Mouse (Mus musculus) Patski (cell line): ENCODE data around the gene Polr1c. TPM values are rescaled to one million over a fixed set of nuclear protein-coding genes. Genes with fewer than 3 reads are reported as not detected.

Source experiments
- ATAC-seq: fragments of 100-300 bp; one replicate; pipeline ENCODE4 v1.8.0; 2021
- CTCF ChIA-PET: fragments of 350-600 bp; sonication (Branson Sonifier 250); formaldehyde crosslinking; loops from one replicate; lab custom pipeline; 2022; ENCODE audit warnings: inconsistent platforms; lab: Charles Lee
- POLR2A ChIA-PET: fragments of 350-600 bp; sonication (Branson Sonifier 250); formaldehyde crosslinking; loops from one replicate; lab custom pipeline; 2022; ENCODE audit warnings: antibody characterized with exemption, inconsistent platforms; lab: Charles Lee
- DNase-seq: peaks from one replicate; pipeline ENCODE4 v3.0.0-alpha.2; 2011; ENCODE audit warnings: low read depth, low spot score
- H3K27me3 ChIP-seq: fragments of 371-371 bp; one replicate; pipeline ENCODE4 v1.5.1; 2021
- CTCF ChIP-seq: fragments of 100-300 bp; IDR thresholded peaks from one replicate; pipeline ENCODE4 v1.5.1; 2021
- in situ Hi-C: fragments of 300-500 bp; cut with MboI; formaldehyde crosslinking; loops from 3 replicates; pipeline ENCODE4 v1.11.1; 2018; ENCODE audit warnings: low pct_unique_long_range_greater_than_20kb, mixed read lengths
- polyA plus RNA-seq: library from polyadenylated mRNA; unstranded; gene quantifications from one replicate; pipeline ENCODE4 v1.2.3, GENCODE M21; 2021

Polr1c gene
- polyA plus RNA-seq, 1 experiment from 2014 or later: 93.1 TPM

- in situ Hi-C loops: no loop called here
- DNase-seq: no peak
- ChIA-PET POLR2A (interaction anchor here (0.6 kb wide), 1 partner anchor 142 kb away, joined by 3 read pairs; no protein-coding TSS in a partner anchor), CTCF (no interaction called here)
- ATAC-seq: peak; percentile 20
- H3K27me3 ChIP-seq: no peaks in the 10 kb centered on the region
- no peak for TF ChIP-seq CTCF
These were observed 6.3 kb upstream of the Polr1c start for GRCm38 (mm10) chr17:46254106-46254505.

GRCm38 (mm10) chr17:46253452-46254084 is 5.7 kb upstream of the Polr1c start, which contains the start of gene Lrrc73:
TSS of gene Lrrc73 (plus strand) at chr17:46253531.
- CTCF ChIA-PET: interaction anchor here (2.4 to 3.3 kb wide), 2 partner anchors 12 to 21 kb away, joined by 5 to 14 read pairs; no protein-coding TSS in a partner anchor
- H3K27me3 ChIP-seq: no peaks in the 10 kb centered on the region
- POLR2A ChIA-PET: interaction anchor here (0.6 kb wide), 1 partner anchor 143 kb away, joined by 3 read pairs; no protein-coding TSS in a partner anchor
- ATAC-seq (peak; percentile 20), DNase-seq (no peak)
- in situ Hi-C loops: no loop called here
- TF ChIP-seq CTCF: no peak

- no peak for TF ChIP-seq CTCF
- ATAC-seq (no peak), DNase-seq (no peak)
- POLR2A ChIA-PET: interaction anchor here (0.6 kb wide), 1 partner anchor 643 kb away, joined by 3 read pairs; no protein-coding TSS in a partner anchor
- in situ Hi-C loops: no loop called here
- CTCF ChIA-PET: interaction anchor here (0.8 to 3.3 kb wide), 6 partner anchors 8 to 68 kb away, joined by 3 to 14 read pairs (median 4); no protein-coding TSS in a partner anchor
- H3K27me3 ChIP-seq: no peaks in the 10 kb centered on the region
These were observed 5.0 kb upstream of the Polr1c start for GRCm38 (mm10) chr17:46252571-46253451.

- in situ Hi-C loops: no loop called here
- CTCF ChIA-PET: interaction anchor here (2.4 to 3.3 kb wide), 2 partner anchors 15 to 23 kb away, joined by 5 to 14 read pairs; no protein-coding TSS in a partner anchor
- ATAC-seq: no peak
- TF ChIP-seq CTCF: no peak
- DNase-seq: no peak
- POLR2A ChIA-PET: interaction anchor here (0.6 to 1.0 kb wide), 2 partner anchors 10 to 31 kb away, joined by 3 read pairs; partner anchors contain the start of gene Tjap1
- H3K27me3 ChIP-seq: no peaks in the 10 kb centered on the region
These were observed 3.3 kb upstream of the Polr1c start for GRCm38 (mm10) chr17:46251174-46251573.

- no peak for TF ChIP-seq CTCF
- CTCF ChIA-PET: interaction anchor here (1.5 kb wide), 1 partner anchor 160 kb away, joined by 3 read pairs; no protein-coding TSS in a partner anchor
- in situ Hi-C loops: no loop called here
- DNase-seq: no peak
- H3K27me3 ChIP-seq: no peaks in the 10 kb centered on the region
- POLR2A ChIA-PET: no interaction called here
- ATAC-seq: peak; percentile 23
These were observed 302 bp upstream of the Polr1c start for GRCm38 (mm10) chr17:46248189-46248522.

GRCm38 (mm10) chr17:46244579-46244978 is 3.3 kb downstream of the Polr1c start:
- no peak for DNase-seq
- ChIA-PET POLR2A (interaction anchor here (1.1 kb wide), 1 partner anchor 32 kb away, joined by 13 read pairs; no protein-coding TSS in a partner anchor), CTCF (interaction anchor here (1.1 kb wide), 1 partner anchor 8 kb away, joined by 4 read pairs; no protein-coding TSS in a partner anchor)
- H3K27me3 ChIP-seq: no peaks in the 10 kb centered on the region
- no peak for TF ChIP-seq CTCF
- no peak for ATAC-seq
- in situ Hi-C loops: no loop called here

GRCm38 (mm10) chr17:46243624-46244023 is 4.2 kb downstream of the Polr1c start:
- CTCF ChIA-PET: no interaction called here
- in situ Hi-C loops: no loop called here
- DNase-seq: no peak
- TF ChIP-seq CTCF: no peak
- POLR2A ChIA-PET: interaction anchor here (1.1 kb wide), 1 partner anchor 33 kb away, joined by 13 read pairs; no protein-coding TSS in a partner anchor
- ATAC-seq: no peak
- no peaks in the 10 kb centered on the region for H3K27me3 ChIP-seq

- ATAC-seq (no peak), DNase-seq (no peak)
- in situ Hi-C loops: no loop called here
- ChIA-PET CTCF (interaction anchor here (1.3 kb wide), 1 partner anchor 10 kb away, joined by 4 read pairs; no protein-coding TSS in a partner anchor), POLR2A (no interaction called here)
- H3K27me3 ChIP-seq: no peaks in the 10 kb centered on the region
- TF ChIP-seq CTCF: no peak
These were observed 4.9 kb downstream of the Polr1c start for GRCm38 (mm10) chr17:46242993-46243392.

- ATAC-seq: no peak
- POLR2A ChIA-PET: interaction anchor here (0.9 kb wide), 1 partner anchor 41 kb away, joined by 3 read pairs; no protein-coding TSS in a partner anchor
- TF ChIP-seq CTCF: no peak
- DNase-seq: no peak
- in situ Hi-C loops: no loop called here
- CTCF ChIA-PET: interaction anchor here (1.3 kb wide), 1 partner anchor 10 kb away, joined by 4 read pairs; no protein-coding TSS in a partner anchor
- no peaks in the 10 kb centered on the region for H3K27me3 ChIP-seq
These were observed 5.6 kb downstream of the Polr1c start for GRCm38 (mm10) chr17:46242274-46242673.

- TF ChIP-seq CTCF: no peak
- ATAC-seq (no peak), DNase-seq (no peak)
- H3K27me3 ChIP-seq: no peaks in the 10 kb centered on the region
- ChIA-PET CTCF (no interaction called here), POLR2A (interaction anchor here (0.9 kb wide), 1 partner anchor 40 kb away, joined by 3 read pairs; no protein-coding TSS in a partner anchor)
- in situ Hi-C loops: no loop called here
These were observed 6.4 kb downstream of the Polr1c start for GRCm38 (mm10) chr17:46241471-46241870.
